Mouse (Mus musculus): ENCODE data around the gene C1qb.

C1qb gene

DNA sequence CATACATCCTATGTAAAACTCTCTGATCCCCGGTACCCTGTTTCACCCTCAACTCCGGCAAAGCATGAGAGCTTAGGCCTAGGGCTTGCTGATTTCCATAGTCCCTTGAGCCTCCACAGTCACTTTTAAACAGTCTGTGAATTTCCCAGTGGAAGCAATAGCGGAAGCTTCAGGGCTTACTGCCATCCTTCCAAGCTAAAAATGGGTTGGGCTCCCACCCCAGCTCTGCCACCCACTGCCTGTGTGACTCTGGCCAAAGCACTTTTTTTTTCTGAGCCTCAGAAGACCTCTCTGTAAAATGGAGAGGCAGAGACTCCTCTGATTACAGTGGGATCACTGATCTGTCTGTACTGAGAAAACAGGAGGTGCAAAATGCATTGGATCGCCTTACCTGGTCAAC lies 37.4 kb downstream of the C1qb start:
- DNase-seq (ENCODE audit: extremely low spot score, low read depth, low spot score), result no peak

DNA sequence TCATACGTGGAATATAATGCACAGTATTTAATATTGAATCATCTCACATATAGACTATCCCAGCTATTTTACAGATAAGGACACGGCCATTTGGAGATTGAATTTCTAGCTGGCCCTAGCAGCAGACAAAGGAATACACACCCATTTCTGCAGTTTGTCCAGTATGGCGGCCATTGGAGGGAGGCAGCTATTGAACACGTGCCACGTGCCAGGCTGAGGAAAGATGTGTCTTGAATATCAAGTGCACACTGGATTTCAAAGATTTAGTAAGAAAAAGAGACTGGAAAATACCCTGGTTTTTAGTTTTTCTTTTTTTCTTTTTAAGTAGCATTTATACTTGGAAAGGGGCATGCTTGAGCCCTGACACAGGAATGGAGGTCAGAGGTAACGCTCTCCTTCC lies 38.8 kb downstream of the C1qb start:
- no peak for DNase-seq (ENCODE audit: extremely low spot score, low read depth, low spot score)

DNA sequence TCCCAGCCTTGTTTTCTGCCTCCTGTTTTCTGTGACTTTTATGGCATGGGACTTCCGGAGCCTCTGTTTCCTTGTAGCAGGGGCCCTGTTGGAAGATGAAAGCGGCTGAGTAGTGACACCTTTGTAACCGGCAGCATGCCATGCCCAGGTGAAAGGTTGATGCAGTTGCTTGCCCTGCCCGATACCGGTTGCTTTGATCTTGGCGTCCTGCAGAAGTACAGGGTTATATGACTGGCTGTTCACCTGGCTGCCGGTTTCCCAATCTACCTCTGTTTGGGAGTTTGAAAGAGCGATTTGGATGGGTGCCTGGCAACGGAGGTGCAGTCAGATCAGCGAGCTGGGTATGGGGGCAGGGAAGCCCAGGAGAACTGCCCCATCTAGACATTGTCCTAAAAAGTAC lies 43.2 kb downstream of the C1qb start:
- no peak for DNase-seq (ENCODE audit: extremely low spot score, low read depth, low spot score)

DNA sequence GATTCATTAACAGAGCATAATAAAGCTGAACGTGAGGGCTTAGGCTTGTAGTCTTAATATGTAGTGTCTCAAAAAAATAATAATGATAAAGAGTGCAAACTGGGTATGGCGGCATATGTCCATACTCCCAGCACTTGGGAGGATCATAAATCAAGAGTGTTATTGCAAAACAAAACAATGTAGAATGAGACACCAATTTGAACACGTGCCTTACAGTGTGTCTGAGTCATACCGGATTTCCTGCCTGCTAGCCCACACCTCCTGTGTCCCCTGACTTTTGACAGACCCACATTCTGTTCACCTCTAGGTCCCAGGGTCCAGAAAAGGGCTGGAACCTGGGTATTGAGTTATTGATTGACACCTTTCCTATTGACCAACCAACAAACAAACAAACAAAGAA lies 44.0 kb downstream of the C1qb start:
- DNase-seq (ENCODE audit: extremely low spot score, low read depth, low spot score), result no peak

DNA sequence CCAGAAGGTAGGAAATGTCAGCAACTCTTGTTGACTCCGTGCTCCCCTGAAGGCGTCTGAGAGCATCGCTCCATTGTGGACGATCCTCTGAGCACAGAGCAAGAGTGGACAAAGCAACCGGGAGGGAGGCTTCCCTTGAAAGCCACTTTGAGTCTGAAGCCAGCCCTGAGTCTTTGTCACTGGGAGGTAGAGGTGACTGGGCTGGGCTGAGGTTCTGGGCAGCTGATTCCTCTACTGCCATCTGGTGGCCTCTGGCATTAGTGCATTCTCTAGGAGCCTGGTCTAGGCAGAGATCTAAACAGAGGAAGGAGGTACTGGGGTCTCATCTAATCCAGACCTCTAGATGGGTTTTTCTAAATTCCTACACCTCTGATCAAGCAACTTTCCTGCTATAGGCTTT lies 44.9 kb downstream of the C1qb start:
- peak; percentile 91 for DNase-seq (ENCODE audit: extremely low spot score, low read depth, low spot score)

DNA sequence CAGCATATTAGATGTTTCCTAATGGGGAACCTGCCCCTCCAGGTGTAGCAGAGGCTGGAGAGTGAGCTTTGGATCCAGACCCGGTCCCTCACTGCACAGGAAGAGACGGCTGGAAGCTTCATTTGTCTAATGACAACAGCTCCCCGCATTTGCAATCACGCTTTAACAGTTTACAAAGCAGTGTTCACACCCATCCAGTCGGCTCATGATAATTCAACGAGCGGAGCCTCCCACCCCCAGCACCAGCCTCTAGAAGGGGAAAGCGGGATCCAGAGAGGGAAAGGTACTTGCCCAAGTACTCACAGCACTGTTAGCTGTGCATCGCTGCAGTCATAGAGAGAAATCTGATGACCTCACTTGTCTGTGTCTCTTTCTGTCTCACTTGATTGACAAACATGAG lies 47.5 kb downstream of the C1qb start:
- DNase-seq (ENCODE audit: extremely low spot score, low read depth, low spot score), result no peak

DNA sequence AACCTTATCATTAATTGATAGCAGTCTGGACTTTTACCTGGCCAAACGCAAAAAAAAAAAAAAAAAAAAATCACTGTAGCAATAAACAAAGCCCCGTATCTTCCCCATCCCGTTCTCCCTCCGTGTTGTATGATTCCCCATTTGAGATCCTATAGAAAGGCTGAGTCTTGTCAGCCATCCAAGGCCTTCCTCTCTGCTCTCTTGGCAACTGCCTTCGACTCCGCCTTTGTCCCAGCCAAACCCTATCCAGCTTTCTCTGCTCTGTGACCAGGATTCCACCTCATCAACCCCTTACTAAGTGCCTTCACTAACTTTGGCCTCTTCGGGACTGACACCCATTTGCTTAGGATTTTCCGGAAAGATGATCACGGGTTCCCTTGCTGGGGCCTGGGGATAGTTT lies 48.0 kb downstream of the C1qb start:
- DNase-seq (ENCODE audit: extremely low spot score, low read depth, low spot score), result no peak

DNA sequence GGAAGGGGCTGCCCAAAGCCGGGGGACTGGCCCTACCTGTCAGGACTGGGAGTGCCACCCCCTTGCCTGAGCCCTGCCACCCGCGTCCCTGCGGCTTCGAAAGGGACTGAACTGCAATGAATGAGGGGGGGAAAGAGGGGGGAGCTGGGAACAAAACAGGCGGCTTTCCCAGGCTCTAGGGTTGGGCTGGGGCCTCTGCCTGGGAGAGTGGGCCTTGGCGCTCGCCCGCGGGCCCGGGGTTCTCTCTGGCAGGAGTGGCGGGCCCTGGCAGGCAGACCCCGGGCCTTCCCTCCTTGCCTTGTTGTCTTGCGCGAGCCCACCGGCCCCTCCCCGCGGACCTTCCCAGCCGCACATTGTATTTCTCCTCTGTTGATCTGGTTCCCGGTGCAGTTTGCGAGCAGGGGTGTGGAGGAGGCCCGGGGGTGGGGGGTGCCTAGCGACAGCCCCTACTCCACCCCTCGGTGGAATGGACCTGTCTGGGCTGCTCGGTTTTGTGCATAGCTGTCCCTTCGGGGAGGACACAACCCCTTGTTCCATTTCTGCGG lies 49.5 kb downstream of the C1qb start:
- no peak for DNase-seq (ENCODE audit: extremely low spot score, low read depth, low spot score)

DNA sequence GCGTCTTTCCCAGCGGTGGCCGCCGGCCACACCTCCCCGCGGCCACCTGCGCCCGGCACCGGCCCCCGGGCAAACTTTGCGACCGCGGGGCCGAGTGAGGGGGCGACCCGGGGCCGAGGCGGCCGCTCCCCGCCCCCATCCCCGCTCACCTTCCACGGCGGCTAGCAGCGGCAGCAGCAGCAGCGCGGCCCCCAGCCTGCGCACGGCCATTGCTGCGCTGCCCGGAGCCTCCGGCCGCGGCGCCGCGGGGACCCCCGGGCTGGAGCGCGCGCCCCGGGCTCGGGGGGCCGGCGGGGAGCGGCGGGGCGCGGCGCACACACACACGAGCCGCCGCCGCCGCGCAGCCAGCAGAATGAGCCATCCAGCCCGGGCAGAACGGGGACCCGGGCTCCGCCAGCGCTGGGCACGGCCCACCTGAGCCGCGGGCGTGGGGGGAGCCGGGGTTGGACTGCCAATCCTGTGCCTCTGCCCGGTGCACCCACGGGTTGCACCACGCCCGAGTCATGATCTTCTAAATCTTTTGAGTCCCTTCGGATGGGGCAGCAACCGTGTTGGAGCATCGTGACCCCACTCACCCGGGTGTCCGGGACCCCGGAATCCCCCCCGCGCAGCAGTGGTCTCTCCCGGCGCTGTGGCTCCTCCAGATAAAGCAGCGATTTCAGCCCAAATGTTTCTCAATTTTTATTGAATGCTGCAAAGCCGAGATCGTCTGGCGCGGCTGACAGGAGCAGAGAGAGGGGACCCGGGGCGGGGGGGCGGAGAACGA lies 50.2 kb downstream of the C1qb start, which contains the start of gene Ephb2:
Gene Ephb2 (minus strand): TSS at position 368 of the 766 bp plus-strand sequence.
- DNase-seq (ENCODE audit: extremely low spot score, low read depth, low spot score), result peak; percentile 20

DNA sequence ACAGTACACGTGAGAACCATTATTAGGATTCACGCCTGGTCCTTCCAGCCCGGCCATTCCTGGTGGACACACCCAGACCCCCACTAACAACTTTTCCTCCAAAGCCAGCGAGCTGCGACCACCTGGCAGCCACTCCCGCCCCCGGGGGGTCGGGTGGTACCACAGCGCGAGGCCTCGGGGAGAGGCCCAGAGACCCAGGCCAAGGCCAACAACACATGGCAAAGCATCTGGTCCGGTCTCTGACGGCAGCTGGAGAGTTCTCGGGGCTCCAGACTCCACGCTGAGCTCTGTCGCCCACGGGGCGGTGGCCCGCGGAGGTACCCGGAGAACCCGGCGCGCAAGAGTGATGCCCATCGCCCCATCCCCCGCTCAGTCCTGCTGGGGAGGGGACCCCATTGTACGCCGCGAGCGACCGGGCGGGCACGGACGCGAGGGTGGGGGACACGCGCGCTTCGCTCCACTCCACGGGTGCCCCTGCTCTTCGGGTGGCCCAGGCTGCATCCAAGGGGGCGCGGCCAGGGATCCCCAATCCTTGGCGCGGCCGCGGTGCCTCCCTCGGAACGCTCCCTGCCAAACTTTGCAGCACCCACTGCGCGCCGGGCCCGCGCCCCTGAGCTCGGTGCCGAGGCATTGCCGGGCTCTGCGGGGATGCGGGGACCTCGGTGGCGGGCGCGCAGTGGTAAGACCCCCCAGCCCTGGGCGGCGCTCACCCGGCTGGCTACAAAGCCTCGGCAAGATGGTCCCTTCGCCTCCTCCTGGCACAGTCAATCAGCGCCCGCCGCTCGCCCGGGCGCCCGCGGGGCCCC lies 51.0 kb downstream of the C1qb start:
- no peak for DNase-seq (ENCODE audit: extremely low spot score, low read depth, low spot score)

DNA sequence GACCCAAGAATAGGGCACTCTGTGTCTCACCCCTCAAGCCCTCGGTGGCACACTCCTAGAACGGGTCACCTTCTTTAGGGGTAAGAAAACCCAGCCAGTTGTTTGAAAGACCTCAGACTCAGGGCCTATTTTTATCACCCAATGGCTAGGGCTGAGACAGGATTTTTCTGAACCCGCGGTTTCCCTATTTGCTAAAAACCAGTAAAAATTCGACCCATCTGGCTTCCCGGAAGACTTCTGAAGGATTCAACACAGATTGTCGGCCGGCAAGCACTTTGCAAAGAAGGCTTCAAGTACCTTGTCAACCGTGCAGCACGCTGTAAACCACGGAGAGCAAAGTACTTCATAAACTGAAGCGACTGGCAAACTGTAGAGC lies 51.6 kb downstream of the C1qb start:
- no peak for DNase-seq (ENCODE audit: extremely low spot score, low read depth, low spot score)

DNA sequence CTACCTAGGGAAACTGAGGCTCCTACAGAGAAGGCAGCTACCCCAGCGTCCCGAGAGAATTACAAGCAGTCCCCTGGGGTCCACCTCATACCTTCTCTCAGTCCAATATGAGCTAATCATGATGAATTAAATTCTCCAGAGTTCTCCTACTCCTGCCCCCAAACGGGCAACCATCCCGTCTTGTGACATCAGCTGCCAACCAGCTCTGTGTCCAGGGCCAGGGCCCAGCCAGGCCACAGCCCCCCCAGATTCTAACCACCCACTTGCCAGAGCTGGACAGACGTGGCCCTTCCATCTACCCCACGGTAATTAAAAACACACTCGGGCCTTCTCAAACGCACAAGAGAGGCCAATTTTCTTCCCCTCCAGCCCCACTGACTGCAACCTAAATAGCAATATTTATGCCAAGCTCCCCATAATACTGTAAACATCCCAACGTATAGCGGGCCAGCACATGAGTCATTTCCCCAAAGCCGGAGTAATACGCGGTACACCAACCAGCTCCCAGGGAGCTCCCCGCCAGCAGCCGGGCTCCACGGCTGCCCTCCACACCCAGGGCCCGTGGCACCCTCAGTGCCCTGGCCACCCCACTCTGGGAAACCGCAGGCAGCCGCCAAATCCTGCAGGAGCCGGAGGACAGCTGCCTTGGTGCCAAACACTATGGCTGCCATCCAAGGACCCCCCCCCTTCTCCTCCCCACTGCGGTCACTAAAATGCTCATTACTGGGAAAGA lies 52.2 kb downstream of the C1qb start:
- no peak for DNase-seq (ENCODE audit: extremely low spot score, low read depth, low spot score)

DNA sequence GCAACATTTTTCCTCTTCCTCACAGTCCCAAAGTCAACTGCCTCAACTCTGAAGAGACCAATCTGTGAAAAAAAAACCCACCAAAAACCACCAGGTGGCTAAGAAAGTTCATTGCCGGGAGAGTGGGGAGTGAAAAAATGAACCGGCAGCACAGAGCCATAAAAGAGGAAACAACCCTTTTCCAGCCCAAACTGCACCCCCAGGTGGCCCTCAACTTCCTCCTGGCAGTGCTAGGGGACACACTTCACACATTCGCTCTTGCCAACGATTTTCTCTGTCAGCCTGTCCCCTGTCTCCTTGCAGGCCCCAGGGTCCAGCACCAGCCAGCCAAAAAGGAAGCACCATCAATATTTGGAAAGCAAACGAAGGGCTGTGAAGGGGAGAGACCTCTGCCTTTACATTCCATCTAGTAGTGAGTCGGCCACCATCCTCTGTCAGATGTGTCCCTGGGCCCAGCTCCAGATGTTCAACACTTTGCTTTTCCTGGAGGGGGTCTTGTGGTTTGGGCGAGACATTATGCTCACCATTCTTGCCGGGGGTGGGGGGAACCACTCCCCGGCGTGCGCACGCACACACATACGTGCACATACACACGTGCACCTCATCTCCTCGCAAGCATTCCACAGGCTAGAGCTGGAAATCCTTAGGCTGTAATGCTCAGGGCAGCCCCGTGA lies 53.3 kb downstream of the C1qb start:
- DNase-seq (ENCODE audit: extremely low spot score, low read depth, low spot score), result no peak

DNA sequence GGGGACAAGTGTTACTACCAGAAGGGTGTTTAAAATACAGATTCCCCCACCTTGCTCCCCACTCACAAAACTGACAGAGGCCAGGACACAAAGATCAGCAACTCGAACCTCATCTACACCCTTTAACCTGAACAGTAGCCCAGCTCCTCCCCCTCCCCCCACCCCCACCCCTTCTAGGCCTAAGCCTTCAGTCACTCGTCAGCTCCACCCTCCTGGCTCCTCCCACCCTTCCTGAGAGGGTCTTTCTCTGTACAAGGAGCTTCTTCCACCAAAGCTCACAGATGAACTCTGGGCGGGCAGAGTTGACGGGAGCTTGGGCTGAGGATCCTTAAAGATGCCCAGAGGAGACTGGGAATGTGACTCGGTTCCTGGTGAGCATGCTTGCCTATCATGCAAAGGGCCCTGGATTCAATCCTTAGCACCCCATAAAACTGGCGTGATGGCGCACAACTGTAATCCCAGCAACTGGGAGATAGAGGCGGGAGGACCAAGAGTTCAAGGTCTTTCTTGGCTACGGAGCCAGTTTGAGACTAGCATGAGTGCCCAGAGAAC lies 55.6 kb downstream of the C1qb start:
- DNase-seq (ENCODE audit: extremely low spot score, low read depth, low spot score), result no peak
